In genomic region chr19:23132106-23132635, GRCm38 (mm10) we compare ENCODE assay signal across 26 mouse cellular contexts. TPM values are rescaled to one million over a fixed set of nuclear protein-coding genes. Genes with fewer than 3 reads are reported as not detected.
DNase-seq lines count a peak whose midpoint lies in the region; ATAC-seq and TF ChIP-seq lines count a peak whose summit lies in the region.
"Had no signal": no experiment of that assay in that cellular context is flagged by ENCODE, and none has a peak within 500 bp of the region (broad histone marks: within the 10 kb centered on the region; RNA-seq: fewer than 3 reads in every experiment).

No protein-coding gene starts in this region.

- TF ChIP-seq CTCF in cerebellum, adult 2 months (IDR thresholded peaks at IDR 0.05; ENCODE audit: borderline replicate concordance, insufficient read depth, low read depth, low read length): no peak
- no peak for TF ChIP-seq CTCF in kidney, postnatal 0 days (IDR thresholded peaks at IDR 0.05; ENCODE audit: low read depth)

- H3K4me1 ChIP-seq in cerebellum, adult 2 months (ENCODE audit: control insufficient read depth, insufficient read depth, low read length): peaks cover 21% of the 10 kb centered on the region
- peaks cover 32% of the 10 kb centered on the region for H3K4me1 ChIP-seq in kidney, postnatal 0 days (replicated peaks; ENCODE audit: insufficient read depth, low read length)
- peaks cover 42% of the 10 kb centered on the region for H3K4me1 ChIP-seq in limb, embryonic 10.5 days

- H3K4me2 ChIP-seq in kidney, postnatal 0 days (ENCODE audit: low read length): no peak overlapping the region
- H3K4me2 ChIP-seq: embryonic facial prominence, embryonic 12.5 days; forebrain, embryonic 12.5 days; heart, embryonic 12.5 days; limb, embryonic 15.5 days; neural tube, embryonic 13.5 days had no signal

- no peak for TF ChIP-seq POLR2A in cerebellum, adult 2 months (IDR thresholded peaks at IDR 0.05; ENCODE audit: borderline replicate concordance, insufficient read depth, low read length)

- peak; percentile 33 to 58 for DNase-seq in cerebellum, adult 2 months
- DNase-seq in cerebellum, postnatal 4 days (ENCODE audit: low spot score in 2 of 2): no peak
- DNase-seq in kidney, postnatal 0 days (ENCODE audit: low spot score): no peak
- no peak for DNase-seq in kidney, postnatal 25 days
- peak; percentile 41 for DNase-seq in adipocyte (ENCODE audit: low spot score)
- peak; percentile 31 to 34 for DNase-seq in cerebellum, postnatal 25 days
- no peak for DNase-seq in limb, embryonic 10.5 days (ENCODE audit: low spot score)
- DNase-seq: adrenal gland, postnatal 10 days; heart, postnatal 10 days; kidney, adult 11 months; kidney, postnatal 14 days; layer of hippocampus, postnatal 36 days; retina, postnatal 1 day; thymus, postnatal 36 days had no signal

- H3K27ac ChIP-seq in cerebellum, adult 2 months (ENCODE audit: insufficient read depth, low read length): peak overlapping the region; percentile 59; the same call in 1 of the 2 replicates
- H3K27ac ChIP-seq in kidney, postnatal 0 days: peak overlapping the region; percentile 93
- H3K27ac ChIP-seq in limb, embryonic 10.5 days: no peak overlapping the region
- H3K27ac ChIP-seq: embryonic facial prominence, embryonic 12.5 days; forebrain, embryonic 12.5 days; limb, embryonic 15.5 days; macrophage; neural tube, embryonic 13.5 days had no signal

- H3K36me3 ChIP-seq in kidney, postnatal 0 days (ENCODE audit: insufficient read depth, low read length): no peaks in the 10 kb centered on the region
- no peaks in the 10 kb centered on the region for H3K36me3 ChIP-seq in limb, embryonic 10.5 days
- H3K36me3 ChIP-seq: embryonic facial prominence, embryonic 12.5 days; forebrain, embryonic 12.5 days; heart, embryonic 12.5 days; limb, embryonic 15.5 days; neural tube, embryonic 13.5 days had no signal

- 31% methylated on average over 3 of the region's 3 CpGs for WGBS in cerebellum, adult 2 months
- 68% methylated on average over 3 of the region's 3 CpGs for WGBS in kidney, postnatal 0 days
- WGBS in limb, embryonic 10.5 days: 53% methylated on average over 3 of the region's 3 CpGs

- H3K9ac ChIP-seq in kidney, postnatal 0 days (ENCODE audit: low read depth, low read length): no peak overlapping the region
- H3K9ac ChIP-seq: embryonic facial prominence, embryonic 12.5 days; forebrain, embryonic 12.5 days; heart, embryonic 12.5 days; limb, embryonic 15.5 days; neural tube, embryonic 13.5 days had no signal

- H3K4me3 ChIP-seq in cerebellum, adult 2 months (replicated peaks; ENCODE audit: insufficient read depth, low read depth, low read length): no peak overlapping the region
- no peak overlapping the region for H3K4me3 ChIP-seq in kidney, postnatal 0 days (replicated peaks; ENCODE audit: low read depth, low read length)
- no peak overlapping the region for H3K4me3 ChIP-seq in limb, embryonic 10.5 days
- H3K4me3 ChIP-seq: embryonic facial prominence, embryonic 12.5 days; erythroblast, embryonic 14.5 days; forebrain, embryonic 12.5 days; heart, embryonic 12.5 days; limb, embryonic 15.5 days; myocyte; neural tube, embryonic 13.5 days had no signal

- no peak for ATAC-seq in kidney, postnatal 0 days (replicated peaks; ENCODE audit: low FRiP score, low read depth)
- no peak for ATAC-seq in erythroblast, adult 5-6 weeks (replicated peaks; ENCODE audit: low FRiP score, poor library complexity, severe bottlenecking)
- ATAC-seq: activated CD4-positive, CD25-positive, alpha-beta regulatory T cell, adult 4 months; CD4-positive, CD25-positive, alpha-beta regulatory T cell, adult 4 months; midbrain, embryonic 16.5 days had no signal

- no peaks in the 10 kb centered on the region for H3K27me3 ChIP-seq in cerebellum, adult 2 months (ENCODE audit: control insufficient read depth, insufficient read depth, low read length)
- no peaks in the 10 kb centered on the region for H3K27me3 ChIP-seq in kidney, postnatal 0 days (ENCODE audit: insufficient read depth, low read length)
- H3K27me3 ChIP-seq in limb, embryonic 10.5 days (ENCODE audit: low read depth, poor library complexity, severe bottlenecking): peaks cover 67% of the 10 kb centered on the region

- H3K9me3 ChIP-seq in kidney, postnatal 0 days (replicated peaks; ENCODE audit: low read length): no peaks in the 10 kb centered on the region
- no peaks in the 10 kb centered on the region for H3K9me3 ChIP-seq in limb, embryonic 10.5 days (replicated peaks)
- H3K9me3 ChIP-seq: embryonic facial prominence, embryonic 12.5 days; forebrain, embryonic 12.5 days; heart, embryonic 12.5 days; limb, embryonic 15.5 days; neural tube, embryonic 13.5 days had no signal

RNA-seq across cellular contexts. Expression of gene Klf9, which starts 8.9 kb away (rescaled TPM):
- polyA plus RNA-seq in cerebellum, adult 2 months (2012; rRNA removed): 93.5 and 97.3 TPM in 2 replicates
- polyA plus RNA-seq in kidney, postnatal 0 days (2015; fragmentation: Nextera tagmentation; extraction: Ambion mirVana): 14.3 and 16.1 TPM in 2 replicates
- 0.74 and 1.3 TPM in 2 replicates for polyA plus RNA-seq in limb, embryonic 10.5 days (2016; fragmentation: Nextera tagmentation; extraction: Ambion mirVana)
- 2.5 TPM in 2 replicates for total RNA-seq in erythroblast, adult 5-6 weeks (2015; ENCODE audit: low replicate concordance)
- total RNA-seq in erythroblast, adult 5-6 weeks (2017; ENCODE audit: low replicate concordance): 1.8 and 6.1 TPM in 2 replicates

Comparison
In these comparisons a context has a peak if more than half of its experiments do, and no peak if none do; other contexts are left out.
1. DNase-seq: peak in cerebellum, adult 2 months (2 of 2), adipocyte (single experiment) and cerebellum, postnatal 25 days (2 of 2); none in cerebellum, postnatal 4 days (0 of 2), kidney, postnatal 0 days (single experiment), kidney, postnatal 25 days (0 of 2) and limb, embryonic 10.5 days (single experiment).